Mouse (Mus musculus): ENCODE data around the gene Btbd7.

Btbd7 gene

GRCm38 (mm10) chr12:102730798-102731619 lies 147.3 kb downstream of the Btbd7 start:
- DNase-seq (ENCODE audit: low spot score): no peak

Measured in urinary bladder, postnatal 10 days (tissue).